Mouse (Mus musculus): ENCODE data around the gene Itpripl1.
"Not testable (repeated sequence)": the region's sequence is repeated elsewhere in the genome, so short reads cannot be mapped to it uniquely, and the experiment has no call there.

Gene Itpripl1

DNA sequence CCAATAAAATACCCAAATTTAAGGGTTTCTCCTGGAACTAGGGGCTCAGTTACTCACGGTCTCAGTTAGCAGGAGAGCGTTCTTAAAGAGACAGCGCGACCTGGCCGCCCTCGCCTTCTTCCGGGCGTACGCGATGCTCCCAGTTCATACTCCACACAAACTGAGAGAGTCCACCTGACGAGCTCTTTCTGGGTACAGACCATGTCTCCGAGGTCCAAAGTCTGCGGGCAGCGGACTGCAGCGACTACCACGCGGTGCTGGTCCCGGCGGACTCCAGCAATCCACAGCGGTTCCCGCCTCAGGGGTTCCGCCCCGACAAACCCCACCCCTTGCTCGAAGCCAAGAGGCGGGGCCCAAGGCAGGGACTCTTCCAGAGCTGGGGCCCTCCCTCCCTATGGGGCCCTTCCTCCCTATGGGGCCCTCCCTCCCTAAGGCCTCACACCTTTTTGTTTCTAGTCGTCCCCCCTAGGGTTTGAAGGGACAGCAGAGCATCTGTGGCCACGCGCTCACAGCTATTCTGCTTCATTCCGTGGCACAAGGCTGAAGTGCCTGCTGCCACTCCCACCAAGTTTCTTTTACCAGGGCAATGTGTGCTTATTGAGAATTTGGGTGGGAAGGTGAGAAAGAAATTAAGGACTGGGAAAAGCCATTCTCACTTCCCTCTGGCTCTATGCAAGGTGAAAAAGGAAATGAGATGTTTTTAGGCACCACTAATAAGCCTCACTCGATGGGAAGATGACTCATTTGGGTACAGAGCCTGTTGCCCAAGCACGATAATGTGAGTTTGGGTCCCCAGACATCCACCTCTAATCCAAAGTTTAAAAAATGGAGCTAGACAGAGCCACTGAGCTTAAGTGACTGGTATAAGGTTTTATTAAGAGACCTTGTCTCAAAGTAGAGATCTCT lies at the start of gene Itpripl1:
Itpripl1 (minus strand) TSS at position 285 of the 906 bp plus-strand sequence.
- peak; percentile 36 to 44 for DNase-seq

DNA sequence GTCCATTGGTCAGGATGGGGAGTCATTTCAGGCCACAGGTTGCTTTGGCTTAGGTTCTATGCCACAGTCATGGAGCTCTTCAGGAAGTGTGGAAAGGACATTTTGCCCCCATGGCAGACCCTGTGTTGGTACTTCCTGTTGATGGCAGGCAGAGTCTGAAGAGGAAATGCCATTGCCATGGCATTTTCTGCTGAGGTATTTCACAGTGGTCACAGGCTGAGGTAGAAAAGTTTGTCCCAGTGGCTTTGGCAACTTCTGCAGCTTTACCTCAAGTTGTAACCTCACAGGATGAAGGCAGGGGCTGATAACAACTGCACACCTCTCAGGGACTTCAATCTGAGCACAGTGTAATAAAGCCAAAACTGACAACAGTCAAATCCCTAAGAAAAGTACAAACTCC lies 46.3 kb upstream of the Itpripl1 start:
- DNase-seq, result no peak

DNA sequence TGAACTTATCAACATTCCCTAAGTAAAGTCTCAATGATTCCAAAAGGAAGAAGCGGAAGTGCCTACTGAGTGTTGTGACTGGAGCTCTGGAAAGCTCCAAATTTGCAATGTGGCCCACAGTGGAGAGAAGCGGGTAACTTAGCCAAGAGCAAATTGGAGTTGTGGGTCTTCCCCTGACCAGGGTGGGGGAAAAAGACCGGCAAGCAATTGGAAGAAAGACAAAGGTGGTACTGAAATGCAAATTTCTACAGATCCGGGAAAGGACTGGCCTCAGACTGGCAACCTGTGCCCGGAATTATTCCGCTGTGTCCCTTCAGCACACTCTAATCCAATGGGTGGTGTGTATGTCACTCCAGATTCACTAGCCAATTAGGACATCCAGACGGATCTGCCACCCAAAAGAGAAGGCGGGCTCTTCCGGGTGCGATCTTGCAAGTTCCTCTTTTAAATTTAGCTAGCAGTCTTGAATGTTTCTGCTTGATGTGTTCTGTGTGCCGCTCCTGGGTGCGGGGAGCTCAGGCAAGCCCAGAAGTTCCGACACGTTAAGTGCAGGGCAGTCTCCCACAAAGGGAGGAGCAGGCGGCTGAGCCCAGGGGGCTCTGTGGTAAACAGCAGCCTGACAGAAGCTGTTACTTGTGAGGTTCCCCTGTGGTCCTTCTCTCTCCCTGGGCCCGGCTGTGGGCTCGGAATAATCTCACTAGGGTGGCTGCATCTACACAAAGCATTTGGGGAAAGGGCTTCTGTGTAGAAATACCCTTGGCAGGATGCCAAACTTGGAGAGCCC lies 39.5 kb upstream of the Itpripl1 start:
- peak; percentile 75 to 82 for DNase-seq

DNA sequence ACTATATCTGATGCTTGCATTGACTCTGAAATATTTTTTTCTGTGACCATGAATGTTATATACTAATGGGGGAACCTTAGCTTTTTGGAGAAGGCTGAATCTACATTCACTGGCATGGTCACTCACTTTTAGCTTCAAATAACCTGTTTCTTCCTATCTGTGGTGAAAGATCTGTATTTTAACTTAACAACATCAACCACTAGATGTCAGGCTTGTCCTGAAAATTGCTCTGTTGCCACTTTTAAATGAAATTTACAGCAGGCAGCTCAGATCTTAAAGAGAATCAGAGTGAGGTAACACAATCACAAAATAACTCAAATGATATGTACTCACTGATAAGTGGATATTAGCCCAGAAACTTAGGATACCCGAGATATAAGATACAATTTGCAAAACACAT lies 23.0 kb upstream of the Itpripl1 start:
- DNase-seq, result peak in 1 of 2 experiments; percentile 24

DNA sequence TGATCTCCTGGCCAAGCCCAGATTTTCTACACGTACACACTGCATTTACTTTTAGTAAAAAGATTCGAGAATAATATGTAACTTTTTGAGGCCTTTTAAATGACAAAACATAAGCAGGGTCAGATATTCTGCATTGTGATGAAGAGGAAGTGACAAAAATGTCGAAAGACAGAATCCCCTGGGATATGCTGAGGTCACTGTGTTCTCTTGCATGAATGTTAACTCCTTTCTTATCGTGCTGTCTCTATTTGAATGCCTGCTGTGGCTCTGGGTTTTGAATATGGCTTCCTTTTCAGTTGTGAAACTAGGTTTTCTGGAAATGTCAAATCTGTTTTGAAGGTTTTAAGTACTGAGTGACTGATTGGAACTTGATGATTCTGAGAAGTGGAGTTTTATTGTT lies 22.4 kb upstream of the Itpripl1 start:
- DNase-seq, result no peak

DNA sequence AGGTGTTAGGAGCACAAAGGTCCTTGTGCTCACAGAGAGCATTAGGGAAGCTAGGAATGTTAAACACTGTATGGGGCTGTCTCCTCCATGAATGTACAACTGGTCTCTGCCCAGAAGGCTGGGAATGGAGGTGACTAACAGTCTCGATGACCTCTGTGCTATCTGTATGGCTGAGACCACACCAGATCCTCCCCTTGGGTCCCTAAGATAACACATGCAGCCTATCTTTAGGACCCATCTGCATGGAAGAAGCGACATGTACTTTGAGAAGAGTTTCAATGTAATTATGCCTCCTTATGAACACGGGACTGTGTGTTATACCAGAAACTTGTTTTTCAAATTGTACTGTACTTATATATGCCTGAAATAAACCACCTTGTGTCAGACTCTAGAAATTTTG lies 2.5 kb upstream of the Itpripl1 start:
- no peak for DNase-seq

DNA sequence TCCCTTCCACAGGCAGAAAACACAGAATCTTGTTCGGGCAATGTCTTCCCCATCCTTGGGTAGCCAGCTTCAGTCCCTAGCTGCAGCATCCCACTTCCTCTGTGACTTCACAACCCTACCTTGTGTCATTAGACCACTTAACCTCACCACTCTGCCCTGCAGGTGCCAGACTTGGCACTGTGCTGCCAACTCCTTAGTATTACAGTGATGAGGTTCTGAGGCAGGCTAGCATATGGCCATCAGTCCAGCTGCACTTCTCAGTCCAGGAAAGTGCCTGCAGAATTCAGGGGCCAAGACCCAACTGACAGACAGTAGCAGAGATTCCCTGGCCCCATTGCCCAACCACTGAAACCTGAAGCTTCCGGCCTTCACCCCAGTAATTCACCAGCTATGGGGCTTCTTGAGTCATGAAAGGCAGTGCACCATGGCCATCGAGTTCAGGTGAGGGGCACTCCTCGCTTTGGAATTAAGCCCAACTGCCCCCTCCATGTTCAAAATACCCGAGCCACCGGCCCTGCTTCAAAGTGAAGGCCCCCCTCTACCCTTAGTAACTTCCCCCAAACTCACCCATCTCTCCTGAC lies 575 bp downstream of the Itpripl1 start:
- DNase-seq, result no peak

DNA sequence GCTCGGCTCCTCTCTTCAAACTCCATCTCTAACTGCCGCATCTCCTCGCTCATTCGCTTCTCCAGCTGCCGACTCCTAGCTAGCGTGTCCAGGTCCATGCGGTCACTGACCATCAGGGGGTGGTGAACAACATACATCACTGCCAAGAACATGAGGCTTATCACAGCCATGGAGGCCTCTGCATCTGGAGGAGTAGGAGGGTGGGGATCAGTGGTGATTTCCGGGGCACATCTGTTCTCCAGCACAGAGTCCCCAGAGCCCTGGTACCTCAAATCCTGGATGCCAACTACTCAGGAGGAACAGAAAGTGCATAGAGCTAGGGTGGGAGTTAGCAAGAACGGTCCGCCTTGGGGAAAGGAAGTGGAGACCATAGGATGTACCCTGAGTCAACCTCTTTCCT lies 1.2 kb downstream of the Itpripl1 start:
- DNase-seq, result no peak

DNA sequence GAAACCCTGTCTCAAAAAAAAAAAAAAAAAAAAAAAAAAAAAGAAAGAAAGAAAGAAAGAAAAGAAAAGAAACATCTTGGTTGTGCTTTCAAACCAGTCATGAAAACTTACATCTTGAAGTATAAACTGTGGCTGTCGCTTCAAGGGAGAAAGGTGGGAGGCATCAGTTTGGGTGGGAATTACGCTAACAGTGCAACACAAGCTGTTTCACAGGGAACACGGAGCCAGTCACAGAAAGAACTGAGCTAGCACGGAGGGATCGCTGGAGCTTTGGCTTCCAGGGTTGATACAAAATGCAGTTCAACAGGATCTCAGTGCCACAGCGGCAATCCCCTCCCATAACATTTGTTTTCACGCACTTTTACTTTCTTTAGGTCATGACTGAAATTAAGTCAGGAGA lies 3.2 kb downstream of the Itpripl1 start:
- no peak for DNase-seq

DNA sequence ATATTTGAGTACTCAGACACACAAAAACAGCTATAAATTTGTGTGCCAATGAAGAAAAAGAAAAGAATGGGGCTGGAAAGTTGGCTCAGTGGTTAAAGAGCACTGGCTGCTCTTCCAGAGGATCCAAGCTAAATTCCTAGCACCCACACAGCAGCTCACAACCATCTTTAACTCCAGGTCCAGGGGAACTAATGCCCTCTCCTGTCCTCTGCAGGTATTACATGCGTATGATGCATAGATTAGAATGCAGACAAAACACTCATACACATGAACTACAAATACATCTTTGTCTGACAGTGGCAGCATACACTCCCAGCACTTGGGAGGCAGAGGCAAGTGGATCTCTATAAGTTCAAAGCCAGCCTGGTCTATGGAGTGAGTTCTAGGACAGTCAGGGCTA lies 3.6 kb downstream of the Itpripl1 start:
- no peak for DNase-seq

DNA sequence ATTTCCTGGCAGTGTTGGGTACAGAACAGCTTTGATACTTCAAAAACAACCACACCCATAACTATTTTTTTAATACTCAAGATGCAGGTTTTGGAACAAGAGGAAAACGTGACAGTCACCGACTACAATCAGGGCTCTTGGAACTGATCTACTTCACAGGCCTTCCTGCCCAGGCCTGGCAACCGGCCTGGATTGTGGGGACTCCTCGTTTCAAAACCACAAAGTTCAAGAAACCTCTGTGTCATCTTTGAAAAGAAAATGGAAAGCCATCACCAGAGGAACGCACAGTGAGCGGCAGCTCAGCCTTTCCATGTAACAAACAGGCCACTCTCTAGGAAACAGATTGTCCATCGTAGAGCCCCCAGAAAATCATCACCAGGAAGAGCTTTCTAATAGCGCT lies 4.1 kb downstream of the Itpripl1 start:
- no peak for DNase-seq

DNA sequence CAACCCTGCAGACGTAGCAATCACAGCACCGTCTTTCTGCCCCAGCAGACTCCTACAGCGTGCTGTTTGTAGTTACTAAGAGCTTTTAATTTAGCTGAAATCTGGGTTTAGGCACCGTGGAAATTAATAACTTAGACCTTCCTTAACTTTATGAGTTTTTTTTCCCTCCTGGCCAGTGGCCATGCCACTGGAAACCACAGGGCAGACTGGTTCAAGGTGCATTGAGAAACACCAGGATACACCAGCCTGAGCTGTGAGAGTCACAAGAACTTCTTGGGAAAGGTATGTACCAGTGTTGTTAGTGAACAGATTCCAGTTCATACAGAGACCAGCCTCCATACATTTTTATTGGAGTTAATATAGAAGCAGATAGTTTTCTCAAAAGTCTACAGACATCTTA lies 4.8 kb downstream of the Itpripl1 start:
- no peak for DNase-seq

DNA sequence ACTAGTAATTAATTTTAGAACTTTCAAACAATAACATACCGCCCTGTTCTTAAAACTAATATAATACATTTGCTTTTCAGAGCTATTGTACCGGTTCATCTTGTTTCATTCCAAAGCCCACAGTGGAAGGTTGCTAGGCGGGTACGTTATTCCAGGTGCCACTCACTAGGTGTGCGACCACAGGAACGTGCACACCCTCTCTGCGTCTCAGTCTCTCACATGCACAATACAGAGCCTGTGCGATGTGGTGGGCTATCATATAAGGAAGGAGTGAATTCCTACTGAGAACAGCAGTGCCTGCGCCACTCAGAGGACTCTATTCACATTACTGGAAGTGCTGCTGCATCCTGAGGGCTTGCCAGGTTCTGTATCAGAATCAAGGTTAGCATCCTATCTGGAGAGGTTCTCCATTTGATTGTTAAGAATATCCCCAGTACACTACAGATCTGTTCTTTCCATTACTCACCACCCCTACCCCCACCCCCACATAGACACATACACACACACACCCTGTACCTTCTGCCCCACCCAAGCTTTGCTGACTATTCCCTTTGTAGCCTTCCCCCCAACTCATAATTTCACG lies 5.3 kb downstream of the Itpripl1 start:
- DNase-seq, result no peak

DNA sequence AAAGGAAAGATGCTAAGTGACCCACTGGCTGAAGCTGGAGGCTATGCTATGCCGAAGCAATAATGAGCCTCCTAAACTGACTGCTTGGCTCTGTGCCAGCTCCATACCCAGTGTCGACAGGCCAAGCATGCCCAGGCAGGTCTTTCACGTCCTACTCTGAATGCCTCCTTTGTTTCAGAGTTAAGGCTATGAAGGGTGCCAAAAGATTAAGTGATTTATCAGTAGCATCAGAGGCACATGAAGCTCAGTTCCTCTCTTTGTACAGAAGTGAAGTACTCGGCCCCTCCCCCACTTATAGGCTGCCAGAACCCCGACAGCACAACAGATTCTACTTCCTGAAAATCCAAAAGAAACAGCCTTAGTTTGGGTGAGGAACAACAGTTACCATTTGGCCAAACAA lies 6.3 kb downstream of the Itpripl1 start:
- peak in 1 of 2 experiments; percentile 15 for DNase-seq

DNA sequence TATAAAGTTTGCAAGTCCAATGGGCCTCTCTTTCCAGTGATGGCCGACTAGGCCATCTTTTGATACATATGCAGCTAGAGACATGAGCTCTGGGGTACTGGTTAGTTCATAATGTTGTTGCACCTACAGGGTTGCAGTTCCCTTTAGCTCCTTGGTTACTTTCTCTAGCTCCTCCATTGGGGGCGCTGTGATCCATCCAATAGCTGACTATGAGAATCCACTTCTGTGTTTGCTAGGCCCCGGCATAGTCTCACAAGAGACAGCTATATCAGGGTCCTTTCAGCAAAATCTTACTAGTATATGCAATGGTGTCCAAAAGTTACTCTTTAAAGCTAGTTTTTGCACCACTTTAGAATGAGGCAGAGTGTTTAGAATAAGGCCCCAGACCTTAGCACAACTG lies 8.0 kb downstream of the Itpripl1 start:
- DNase-seq, result not testable (repeated sequence)

DNA sequence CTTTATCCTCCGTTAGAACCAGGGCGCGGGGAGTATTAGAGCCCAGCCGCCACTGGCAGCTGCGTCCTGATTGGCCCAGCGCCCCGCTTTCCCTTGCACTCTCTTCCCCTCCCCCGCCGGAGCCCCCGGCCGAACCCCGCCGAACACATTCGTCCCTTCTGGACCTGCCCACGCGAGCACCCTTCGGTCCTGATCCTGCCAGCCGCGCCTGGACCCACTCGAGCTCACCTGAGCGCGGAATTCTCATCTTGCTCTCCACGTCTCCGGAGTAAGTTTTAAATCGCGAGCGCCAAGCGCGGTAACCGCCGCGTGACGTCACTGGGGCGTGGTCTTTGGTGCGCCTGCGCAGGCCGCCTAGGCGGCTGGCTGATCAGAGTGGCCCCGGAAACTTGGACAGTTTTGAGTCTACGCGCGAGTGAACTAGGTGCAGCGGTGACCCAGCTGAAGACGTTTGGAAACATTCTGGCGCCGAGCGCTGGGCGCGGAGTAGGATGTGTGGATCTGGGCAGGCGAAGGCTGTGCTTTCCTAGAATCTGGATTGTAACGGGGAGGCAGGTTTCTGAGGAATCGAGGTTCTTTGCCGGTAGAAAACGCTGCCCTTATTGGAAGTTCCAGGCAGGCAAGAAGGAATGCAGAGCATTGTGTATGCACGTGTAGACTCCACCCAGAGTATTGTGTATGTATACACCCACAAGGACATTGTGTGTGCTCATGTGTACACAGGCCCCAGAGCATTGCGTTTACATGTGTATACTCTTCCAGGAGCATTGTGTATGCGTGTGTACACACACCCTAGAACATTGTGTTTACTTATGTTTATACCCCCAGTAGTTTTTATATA lies 9.4 kb downstream of the Itpripl1 start, which contains the start of gene Ncaph:
Ncaph (minus strand) TSS at position 334 of the 841 bp plus-strand sequence.
- DNase-seq, result peak; percentile 90 to 92

DNA sequence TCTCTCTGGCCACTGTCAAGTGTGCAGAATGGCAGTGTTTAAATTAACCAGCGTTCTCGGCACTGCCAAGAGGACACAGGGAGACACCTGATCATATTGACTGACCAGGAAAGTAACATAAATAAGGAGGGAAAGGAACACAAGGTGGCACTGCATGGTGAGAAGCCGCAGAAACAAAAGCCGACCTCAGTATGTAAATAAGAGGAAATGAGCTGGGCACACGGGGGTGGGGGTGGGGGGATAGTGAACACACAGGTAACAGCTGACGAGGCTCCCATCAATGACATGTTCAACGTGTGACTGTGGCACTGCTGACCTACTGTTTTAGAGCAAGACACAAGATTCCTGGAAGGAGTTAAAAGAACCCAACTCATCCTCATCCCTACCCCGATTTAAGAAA lies 11.9 kb downstream of the Itpripl1 start:
- no peak for DNase-seq

DNA sequence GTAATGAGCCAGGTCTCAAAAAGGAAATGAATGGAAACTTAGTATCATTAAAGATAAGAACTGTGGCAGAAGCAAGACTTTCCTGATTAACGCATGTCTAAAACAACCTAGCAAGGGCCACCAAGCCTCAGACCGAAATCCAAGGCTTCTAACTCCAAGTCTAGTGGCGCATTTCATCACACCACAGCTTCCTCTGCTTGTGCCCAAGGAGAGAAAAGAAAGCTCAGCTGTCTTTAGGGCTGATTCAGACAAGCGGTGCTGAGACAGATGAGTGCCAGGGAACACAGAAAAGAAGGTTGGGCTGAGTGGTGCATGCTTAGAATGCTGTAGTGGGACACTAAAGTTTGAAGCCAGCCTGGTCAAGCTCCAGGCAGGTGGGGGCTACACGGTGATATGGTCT lies 14.3 kb downstream of the Itpripl1 start:
- no peak for DNase-seq

DNA sequence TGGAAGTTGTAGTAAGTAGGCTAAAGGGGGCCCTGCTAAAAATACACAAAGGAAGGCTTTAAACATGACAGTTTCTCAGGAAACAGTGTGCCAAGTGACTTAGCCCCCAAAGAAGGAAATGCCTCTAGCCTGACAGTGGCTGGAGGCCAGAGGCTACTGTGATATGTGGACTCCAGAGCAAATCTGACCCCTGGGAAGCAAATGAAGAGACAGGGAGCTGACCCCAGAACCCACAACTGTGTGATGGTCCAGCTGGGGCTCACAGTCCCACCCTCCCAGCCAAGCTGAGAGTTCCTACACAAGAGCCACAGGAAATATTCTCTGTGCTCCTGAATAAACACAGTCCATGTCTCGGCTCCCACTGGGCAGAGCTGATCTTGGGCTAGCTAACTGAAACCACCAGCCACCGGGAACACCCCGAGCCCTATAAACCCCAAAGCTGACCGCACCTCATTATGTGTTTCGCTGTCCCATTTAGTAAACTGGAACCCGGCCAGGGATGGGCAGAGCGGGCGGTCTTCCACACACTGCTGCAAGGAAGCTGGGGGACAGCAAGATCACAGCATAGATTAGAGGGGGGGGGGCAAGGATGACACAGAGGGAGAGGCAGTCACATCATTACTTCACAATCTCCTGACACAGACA lies 21.5 kb downstream of the Itpripl1 start:
- no peak for DNase-seq

DNA sequence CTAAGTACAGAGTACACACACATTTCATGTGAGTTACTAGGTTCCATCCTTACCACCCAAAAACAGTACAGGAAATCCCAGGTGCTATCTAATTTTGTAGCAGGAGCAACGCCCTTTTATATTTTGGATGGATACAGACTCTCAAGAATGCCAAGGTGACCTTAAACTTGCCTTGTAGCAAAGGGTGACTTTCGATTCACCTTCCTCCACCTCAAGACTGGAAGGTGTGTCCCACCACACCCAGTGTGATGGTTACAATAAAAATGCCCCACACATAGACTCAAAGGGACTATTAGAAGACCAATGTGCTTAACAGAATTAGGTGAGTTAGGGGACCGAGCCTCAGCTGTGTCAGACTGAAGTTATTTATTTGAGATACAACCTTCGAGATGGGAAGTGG lies 34.3 kb downstream of the Itpripl1 start:
- DNase-seq, result no peak

DNA sequence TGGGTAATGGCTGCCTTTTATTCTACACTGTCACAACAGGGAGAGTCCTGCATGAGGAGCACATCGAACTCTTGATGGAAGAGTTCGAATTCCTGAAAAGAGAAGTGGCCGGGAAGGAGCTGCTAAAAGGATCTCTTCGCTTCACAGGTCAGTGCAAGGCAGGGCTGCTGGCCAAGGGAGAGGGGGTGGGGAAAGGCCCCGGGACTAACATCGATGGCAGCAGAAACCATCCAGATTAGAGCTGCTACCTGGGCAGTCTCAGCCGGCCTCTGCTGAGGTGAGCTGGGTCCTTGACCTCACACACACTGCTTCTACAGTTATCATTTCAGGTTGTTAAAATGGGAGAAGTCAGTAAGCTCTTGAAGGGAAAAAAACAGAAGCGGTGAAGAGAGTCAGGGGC lies 51.2 kb downstream of the Itpripl1 start:
- DNase-seq, result no peak

DNA sequence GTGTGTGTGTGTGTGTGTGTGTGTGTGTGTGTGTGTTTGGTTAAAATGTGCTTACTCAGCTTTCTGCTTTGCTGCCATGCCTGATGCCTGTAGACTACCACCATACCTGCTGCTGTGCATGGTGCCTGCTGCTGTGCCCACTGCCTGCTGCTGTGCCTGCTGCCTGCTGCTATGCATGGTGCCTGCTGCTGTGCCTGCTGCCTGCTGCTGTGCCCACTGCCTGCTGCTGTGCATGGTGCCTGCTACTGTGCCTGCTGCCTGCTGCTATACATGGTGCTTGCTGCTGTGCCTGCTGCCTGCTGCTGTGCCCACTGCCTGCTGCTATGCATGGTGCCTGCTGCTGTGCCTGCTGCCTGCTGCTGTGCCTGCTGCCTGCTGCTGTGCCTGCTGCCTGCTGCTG lies 53.1 kb downstream of the Itpripl1 start:
- DNase-seq, result not testable (repeated sequence)

Data from cerebellum, postnatal 36 days (tissue).